Mouse (Mus musculus): ENCODE measurements around the gene Mt4.

DNA sequence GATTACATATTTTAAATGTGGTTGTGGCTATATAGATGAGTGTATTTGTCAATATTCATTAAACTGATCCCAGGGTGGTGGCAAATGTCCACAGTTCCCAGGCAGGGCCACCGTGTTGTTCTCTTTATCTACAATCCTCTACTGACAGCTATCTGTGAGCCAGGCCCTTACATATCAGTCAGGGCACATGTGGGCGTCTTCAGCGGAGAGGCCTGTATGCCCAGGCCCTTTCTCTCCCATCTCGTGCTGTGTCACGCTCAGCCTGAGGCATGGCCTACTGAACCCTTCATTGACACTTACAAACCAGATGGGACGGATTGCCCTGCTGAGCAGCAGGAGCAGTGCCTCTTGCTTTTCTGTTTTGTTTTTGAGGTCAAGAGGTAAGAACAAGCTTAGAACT lies 27.6 kb upstream of the Mt4 start:
- TF ChIP-seq POLR2A (IDR thresholded peaks at IDR 0.05; ENCODE audit: low read depth, low read length) (no peak), CTCF (IDR thresholded peaks at IDR 0.05; ENCODE audit: extremely low read depth, insufficient read depth, insufficient read length, insufficient replicate concordance) (no peak)
